Mouse (Mus musculus) liver (tissue): ENCODE measurements around the gene Bahcc1.
A peak's percentile ranks its signal among the peaks of the same experiment; 100 is the strongest.

Experiments
- DNase-seq: peaks from one replicate; pipeline ENCODE4 v3.0.0-alpha.2; 2020; ENCODE audit warnings: mixed read lengths

Gene Bahcc1

DNA sequence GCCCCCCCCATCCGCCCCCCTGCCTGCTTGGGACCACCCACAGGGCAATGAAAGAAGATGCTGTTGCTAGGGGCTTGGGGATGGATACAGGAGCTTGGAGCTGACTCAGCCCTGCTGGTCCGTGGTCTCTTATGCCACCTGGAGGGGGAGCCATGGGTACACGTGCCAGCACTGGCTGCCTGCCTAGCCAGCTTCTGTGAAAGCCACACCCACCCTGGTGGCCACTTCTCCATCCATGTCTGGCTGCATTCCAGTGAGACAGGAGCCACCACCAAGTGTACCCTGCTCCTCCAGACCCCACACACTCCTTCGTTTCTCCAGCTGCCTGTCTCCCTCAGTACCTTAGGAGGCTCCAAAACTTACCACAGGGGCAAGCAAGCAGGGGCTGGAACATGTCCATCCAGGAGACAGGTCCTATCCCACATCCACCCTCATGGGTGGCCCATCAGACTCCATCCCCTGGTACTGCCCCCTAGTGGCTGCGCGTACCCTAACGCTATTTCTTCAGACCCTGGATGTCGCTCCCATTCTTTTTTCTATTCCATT, 29.7 kb downstream of the Bahcc1 start:
- DNase-seq, result peak; percentile 70

DNA sequence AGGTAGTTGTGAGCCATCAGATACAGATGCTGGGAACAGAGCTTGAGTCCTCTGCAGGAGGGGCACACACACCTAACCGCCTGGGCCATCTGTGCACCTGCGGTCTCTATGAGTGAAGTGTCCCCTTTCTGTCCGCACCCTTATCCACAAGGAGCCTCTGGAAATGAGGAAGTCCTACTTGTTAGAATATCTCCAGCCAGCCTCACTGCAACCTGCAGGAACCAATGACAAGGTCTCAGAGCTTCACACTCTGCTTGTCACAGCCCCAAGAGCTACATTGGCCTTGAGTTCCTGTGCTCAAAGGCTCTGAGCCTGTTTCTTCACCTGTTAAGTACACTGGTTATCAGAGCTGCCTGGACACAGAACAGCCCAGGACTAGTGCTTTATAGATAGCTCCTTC, 30.4 kb downstream of the Bahcc1 start:
- no peak for DNase-seq

DNA sequence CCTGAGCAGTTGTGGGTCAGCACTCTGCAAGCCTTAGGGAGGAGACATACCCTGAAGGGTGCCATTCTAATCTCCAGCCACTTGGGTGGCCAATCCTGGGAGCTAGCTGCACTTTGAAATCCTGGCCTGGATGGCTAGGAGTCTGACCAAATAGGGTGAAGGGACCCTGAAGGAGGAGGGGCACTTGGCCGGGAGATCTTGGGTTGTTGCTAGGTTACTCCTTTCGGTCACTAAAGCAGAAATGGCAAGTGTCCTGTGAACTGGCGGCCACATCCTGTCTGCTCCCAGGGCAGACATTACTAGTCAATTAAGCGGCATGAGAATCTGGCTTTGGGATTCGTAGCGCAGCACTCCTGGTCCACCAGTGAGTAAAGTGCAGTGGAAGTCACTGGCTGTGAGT, 31.3 kb downstream of the Bahcc1 start:
- no peak for DNase-seq

DNA sequence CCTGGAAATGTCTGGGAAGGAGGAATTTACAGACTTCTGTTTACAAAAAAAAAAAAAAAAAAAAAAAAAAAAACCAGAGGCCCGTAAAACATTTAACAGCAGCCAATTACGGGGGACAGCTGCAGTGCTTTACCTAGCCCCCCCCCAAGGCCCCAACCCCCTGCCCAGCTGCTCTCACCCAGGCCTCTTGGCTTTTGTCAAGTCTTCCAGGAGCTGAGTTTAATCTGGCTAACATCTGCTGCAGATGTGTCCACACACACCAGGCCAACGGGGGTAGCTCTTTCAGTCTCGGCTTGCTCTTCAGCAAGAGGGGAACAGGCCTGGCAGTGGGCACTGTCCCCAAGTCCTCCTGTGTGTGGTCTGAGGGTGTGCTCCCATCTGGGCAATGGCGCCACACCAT, 32.7 kb downstream of the Bahcc1 start:
- no peak for DNase-seq

DNA sequence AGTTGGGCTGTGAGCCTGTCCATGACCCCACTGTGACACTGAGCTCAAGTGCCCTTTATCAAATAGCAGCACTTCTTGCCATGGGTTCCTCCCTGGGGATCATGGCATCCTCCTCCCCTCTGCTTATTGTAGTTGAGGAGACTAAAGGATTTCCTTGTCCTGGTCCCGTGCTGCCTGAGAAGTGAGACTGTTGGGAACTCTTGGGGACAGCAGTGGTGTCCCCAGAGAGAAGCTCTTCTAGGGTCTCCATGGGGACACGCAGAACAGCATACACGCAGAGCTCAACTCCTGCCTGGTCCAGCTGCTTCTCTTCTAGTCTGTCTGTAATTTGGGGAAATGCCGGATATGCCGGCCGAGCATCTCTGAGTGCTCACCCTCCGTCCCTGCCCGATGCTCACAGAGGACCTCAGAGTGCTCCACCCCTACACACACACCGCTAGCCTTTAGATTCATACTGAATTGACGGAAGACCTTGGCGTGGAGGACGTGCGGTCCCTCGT, 33.6 kb downstream of the Bahcc1 start:
- no peak for DNase-seq

DNA sequence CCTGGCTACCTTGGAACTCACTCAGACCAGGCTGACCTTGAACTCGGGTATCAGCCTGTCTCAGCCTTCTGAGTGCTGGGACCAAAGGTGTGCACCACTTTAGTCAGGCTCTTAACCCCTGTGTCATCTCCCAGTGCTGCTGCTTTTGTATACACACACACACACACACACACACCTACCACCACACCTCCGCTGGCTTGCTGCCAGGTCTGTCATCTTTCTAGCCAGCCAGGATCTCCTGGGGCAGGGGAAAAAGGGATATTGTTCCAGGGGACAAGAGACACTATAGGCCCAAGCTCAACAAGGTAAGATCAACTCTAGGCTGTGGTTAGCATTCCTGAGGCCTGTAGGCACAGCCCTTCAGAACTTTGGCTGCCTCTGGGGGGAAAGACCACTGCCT, 34.5 kb downstream of the Bahcc1 start:
- DNase-seq, result no peak

DNA sequence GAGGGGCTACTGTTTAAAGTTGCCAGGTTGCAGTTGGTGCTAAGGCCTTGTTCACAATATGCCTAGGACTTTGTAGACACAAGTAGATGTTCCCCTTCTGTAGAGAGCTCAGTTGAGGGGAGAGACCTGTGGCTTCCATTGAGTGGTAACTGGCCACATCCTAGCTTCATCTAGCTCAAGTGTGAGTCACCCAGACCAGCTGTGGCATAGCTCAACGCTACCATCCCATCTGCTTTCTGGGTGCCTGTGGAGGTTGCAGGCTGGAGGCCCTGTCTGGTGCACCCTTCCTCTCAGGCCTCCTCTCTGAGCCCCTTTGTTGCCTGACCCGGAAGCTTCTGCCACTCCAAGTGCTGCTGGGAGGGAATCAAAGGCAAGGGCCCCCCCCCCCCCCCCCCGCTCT, 34.9 kb downstream of the Bahcc1 start:
- no peak for DNase-seq

DNA sequence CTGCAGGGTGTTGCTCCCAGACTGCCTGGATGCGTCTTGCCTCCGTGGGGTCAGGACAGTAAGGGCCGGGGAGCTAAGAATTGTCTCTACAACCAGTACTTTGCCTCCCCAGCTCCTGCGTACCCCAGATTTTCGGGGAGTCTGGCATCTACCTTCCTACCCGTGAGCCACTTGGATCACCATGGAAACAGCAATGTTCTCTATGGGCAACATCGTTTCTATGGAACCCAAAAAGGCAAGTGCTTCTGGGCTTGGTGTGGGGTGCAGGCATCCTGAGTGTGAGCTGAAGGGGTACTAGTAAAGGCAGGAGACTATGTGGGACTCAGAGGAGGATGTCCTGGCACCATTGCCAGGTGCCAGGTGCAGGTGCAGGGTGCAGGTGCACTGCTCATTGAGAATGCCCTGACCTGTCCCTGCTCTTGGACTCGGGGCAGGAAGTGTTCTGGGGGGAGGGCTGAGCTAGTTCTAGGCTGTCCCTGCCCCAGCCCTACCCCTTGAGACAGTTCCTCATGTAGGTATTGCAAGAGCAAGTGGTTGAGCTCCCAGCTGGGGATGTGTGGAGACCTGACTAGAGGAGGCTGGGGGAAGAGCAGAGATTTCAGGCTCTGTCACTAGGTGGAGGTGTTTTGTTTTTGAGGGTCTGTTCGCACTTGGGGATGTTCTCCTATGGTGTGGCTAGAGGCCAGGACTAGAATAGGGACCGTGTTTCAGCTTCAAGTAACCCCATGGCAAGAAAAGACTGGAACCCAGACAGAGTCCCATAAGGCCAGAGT, 35.6 kb downstream of the Bahcc1 start:
- DNase-seq, result no peak

DNA sequence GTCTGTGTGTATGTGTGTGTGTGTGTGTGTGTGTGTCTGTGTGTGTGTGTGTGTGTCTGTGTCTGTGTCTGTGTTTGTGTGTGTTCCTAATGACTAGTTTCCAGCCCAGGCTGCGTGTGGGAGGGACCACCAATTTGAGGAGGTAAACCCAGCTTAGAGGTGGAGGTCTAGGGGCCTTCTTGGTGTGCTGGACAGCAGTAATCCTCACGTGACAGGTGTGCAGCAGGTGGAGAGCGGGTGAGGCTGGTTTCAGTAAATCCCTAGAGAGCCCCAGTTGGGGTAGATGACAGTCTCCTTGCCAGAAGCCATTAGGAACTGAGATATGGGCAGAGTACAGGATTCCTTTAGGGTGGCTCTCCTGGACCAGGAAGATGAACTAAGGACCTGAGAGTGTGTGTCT, 36.3 kb downstream of the Bahcc1 start:
- DNase-seq, result no peak

DNA sequence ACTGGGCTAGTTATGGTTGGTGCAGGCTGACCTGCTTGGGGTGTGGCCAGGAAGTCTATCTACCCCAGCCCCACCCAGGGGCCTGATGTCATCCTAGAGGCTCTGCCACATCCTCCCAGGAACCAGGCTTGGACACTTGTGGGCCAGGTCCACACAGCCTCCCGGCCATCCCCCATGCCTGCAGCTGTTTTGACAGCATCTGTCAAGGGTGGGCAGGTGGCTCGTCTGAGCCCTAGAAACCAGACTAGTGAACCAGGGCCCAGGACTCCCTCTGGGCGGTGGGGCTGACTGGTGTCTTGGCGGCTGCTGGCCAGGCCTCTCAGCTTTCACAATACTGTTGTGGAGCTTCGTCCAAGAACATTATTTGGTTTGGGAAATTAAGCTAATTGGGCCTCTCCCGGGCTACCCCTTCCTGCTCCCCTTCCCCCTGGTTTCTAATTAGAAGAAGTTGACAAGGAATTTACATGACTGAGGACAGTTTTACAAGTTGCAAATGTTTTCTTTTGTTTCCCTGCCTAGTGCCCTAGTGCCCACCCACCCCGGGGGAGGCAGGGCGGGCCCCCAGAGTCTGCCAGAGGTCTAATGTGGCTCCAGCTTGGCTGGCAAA, 36.9 kb downstream of the Bahcc1 start:
- peak; percentile 57 for DNase-seq

DNA sequence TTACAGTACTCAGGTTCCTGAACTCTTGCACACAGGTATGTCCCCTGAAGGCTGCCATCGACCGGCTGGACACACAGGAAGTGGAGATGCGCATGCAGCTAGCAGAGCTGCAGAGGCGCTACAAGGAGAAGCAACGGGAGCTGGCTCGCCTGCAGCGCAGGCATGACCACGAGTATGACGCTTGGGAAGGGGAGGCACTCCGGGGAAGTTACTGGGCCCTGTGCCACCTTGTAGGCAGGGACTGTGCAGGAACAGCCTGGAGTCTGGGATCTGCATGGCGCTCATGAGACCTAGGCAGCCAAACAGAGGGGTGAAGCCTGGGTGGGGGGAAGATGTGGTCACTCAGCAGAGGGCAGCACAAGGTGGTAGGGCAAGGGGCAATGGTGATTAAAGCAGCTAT, 46.6 kb downstream of the Bahcc1 start:
- DNase-seq, result no peak

DNA sequence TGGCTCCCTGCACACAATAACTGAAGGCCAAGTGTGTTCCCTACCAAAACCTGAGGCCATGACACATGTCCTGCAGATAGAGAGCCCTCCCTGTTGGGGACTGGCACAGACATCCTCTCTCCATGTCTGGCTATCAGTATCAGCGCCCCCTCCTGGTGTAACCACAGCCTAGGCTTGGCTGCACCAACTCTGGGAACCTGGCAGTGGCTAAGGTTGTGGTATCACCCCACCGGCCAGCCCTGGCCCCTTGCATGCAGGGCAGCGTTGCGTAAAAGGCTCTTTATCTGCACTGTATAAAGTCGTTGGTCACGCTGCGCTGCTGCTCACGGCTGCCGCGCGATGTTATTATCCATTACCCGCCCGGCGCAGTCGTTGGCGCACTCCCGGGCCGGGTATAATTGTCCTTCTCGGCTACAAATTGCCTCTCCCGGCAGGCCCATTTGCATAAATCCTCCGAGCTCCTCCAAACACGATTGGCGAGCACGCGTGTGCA, 47.6 kb downstream of the Bahcc1 start:
- peak; percentile 60 for DNase-seq

DNA sequence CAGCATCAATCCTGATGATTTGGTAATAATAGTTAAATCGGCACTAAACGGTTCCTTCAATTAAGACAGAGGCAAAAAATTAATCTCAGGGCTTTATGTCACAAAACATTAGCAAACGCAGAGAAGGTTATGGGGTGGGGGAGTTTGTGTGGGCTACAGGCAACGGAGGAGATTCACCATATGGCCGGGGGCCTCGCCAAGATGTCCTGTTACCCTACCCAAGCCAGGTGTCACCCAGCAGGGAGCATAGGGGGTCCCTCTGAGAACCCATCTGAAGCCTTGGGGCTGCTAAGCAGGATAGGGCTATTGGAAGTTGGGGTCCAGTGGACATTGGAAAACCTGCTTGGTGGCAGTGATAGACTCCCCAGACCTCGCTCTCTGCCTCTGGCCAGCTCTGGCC, 48.0 kb downstream of the Bahcc1 start:
- DNase-seq, result no peak

DNA sequence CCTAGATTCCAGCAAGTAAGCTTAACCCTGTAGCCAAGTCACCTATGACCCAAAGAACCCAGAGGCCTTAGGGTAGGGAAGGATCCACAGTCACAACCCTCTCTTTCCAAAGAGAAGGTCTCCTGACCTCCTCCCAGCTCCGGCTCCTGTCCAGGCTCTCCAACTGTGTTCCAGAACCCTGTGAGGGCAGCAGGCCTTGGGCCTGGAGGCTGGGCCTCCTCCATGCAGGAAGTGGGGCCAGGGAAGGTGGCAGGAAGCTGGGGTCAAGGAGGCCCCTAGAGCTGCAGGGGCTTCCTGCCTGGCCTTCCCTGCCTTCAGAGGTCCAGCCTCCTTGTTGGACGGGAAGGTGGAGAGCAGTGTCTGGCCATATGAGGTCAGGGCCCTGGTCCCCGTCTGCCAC, 48.5 kb downstream of the Bahcc1 start:
- DNase-seq, result peak; percentile 40

DNA sequence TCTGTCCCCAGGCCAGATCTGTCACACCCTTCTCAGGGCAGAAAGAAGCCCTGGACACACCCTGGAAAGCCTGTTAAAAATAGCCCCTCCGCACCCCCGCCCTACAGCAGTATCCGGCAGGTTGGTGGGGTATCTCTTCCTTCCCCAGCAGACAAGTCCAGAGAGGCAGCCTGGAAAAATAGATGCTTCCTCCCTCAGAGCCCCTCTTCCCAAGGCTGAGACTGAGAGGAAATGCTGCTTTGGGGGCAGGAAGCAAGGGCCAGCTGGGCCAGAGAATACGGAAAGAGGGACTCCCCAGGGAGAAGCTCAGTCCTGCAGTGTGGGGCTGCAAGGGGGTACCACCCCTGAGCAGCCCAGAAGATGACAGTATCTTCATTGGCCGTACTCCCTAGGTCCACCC, 50.8 kb downstream of the Bahcc1 start:
- no peak for DNase-seq

DNA sequence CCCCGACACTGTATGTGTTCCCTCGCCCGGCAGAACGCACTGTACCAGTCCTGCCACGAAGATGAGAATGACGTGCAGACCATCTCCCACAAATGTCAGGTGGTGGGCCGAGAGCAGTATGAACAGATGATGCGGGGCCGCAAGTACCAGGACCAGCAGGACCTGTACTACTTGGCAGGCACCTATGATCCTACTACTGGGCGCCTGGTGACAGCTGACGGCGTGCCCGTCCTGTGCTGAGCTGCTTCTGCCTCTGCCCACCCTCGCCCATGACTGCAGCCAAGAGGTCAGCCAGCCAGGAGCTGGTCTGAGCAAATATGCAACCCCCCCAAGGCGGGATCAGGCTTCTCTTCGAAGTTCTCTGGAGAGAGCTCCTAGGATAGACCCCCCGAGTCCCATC, 56.9 kb downstream of the Bahcc1 start:
- DNase-seq, result no peak

DNA sequence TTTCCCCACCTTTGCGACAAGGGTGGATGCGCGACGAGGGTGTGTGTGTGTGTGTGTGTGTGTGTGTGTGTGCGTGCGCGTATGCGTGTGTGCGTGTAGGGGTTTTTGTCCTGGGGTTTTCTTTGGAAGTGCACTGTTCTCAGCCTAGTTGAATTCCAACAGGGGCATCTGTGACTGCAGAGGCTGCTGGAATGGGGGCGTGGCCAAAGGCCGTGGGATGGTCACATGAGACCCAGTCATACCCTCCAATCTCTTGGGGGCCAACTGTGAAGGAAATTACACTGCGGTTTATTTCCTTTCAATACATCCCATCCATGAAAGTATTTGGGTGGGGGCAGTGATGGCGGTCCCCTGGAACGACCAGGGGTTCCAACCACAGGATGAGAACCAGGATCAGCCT, 57.5 kb downstream of the Bahcc1 start:
- no peak for DNase-seq

DNA sequence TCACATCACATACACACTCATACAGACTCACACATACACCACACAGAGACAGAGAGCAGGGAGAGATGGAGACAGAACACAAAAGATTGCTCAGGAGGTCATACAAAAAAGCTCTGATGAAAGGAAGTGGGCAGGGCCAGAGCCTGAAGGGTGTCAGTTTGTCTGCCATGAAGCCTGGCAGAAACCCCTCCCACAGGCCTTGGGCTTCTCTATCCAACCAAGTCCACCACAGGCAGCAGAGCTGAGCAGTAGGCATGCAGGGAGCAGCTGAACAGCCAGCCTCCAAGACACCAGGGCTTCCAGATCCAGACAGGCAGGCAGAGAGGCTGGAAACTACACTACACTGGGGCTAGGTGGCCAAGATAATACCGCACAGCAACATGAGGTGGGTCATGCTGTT, 61.0 kb downstream of the Bahcc1 start:
- no peak for DNase-seq

DNA sequence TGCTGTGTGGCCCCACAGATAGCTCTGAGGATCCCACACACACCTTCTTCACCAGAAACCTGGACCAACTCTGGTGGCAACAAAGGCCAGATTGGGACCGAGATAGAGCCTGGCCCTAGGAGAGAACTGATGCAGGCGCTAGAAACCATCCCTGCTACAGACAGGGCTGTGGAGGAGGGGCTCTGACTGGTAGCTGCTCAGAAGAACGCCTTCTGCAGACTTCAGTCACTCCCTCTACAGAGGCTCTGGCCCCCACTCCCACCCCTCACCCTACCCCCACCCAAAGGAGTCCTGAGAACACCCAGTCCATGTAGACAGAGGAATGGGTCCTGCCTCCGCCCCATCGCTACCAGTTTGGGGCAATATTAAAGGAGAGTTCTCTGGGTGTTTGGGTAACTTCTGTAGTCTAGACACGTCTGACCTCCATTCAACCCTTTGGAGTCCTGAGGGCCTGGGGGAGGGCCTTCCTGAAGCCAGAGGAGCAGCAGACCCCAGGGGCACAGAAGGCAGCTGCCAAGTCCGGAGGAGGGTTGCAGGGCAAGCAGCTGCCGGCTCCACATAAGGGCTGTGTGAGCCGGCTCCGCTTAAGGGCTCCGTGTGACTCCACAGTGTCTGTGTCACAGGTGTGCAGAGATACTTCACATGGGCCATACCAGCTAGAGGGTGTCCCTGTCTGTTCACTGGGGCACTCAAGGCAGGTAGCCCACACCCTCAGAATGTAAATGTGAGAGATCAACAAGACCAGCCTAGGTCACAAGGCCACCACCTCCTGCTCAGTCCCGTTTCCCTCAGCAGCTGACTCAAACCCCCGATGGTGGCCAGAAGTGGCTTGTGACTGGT, 63.8 kb downstream of the Bahcc1 start:
- DNase-seq, result no peak

DNA sequence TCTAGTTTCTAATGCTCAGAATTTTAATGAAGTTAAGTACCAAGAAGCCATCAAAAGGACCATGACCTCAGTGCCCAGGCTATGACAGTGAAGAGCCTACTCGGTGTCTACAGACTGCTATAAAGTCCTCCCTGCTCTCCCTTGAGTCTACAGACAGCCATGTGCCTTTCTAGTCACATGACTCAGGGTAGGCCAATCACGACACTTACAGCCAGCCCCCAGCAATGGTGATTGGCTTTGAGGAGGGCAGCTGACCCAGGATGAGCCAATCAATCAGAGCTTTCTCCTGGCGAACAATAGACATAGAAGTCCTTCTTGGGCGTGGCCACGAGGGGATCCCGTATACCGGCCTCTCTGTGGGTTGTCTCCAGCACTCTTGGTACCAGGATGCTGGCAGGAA, 65.0 kb downstream of the Bahcc1 start:
- DNase-seq, result no peak

DNA sequence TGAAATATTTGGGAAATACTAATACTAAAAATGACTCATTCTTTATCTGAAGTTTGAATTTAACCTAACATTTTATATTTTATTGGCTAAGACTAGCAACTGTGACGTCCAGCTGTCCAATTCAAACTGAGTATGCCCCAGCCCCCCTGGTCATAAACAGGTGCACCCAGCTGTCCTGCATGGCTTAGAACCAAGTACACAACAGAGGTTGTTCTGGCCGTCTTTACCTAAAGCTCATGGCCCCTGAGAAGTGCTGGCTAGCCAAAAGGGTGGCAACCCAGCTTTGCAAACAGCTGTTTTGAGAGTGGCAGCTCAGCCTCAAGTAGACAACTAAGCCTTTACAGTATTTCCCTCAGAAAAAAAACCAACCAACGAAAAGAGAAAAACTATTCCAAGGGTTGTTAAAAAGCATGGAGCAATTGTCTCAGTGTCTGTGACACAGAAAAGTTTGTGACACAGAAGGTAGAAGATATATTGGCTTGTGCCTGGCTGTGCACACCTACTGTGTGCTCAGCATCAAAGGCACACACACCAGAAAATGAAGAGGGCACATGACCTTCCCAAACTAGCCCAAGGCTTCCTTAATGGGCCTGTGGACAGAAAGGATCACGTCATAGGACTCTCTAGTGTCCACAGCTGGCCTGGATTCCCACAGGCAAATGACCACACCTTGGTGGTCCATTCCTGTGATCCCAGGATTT, 65.8 kb downstream of the Bahcc1 start:
- DNase-seq, result no peak

DNA sequence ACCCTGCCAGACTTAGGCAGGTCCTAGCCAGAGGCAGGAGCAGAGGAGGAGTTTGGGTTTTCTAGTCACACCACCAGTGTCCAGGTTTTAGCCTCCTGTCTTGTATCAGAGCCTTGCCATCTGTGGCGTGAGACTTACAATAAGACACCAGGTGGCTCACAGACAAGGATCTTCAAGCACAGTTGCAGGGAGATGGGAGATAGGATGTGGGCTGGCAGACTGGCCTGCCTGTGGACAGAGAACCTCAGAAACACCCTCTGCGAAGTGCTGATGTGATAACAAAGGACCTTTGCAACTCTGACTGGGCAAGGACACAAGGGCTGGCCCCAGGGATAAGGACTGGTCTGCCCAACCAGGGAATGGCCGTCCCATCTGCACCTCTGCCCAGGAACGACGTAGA, 66.7 kb downstream of the Bahcc1 start:
- DNase-seq, result no peak

DNA sequence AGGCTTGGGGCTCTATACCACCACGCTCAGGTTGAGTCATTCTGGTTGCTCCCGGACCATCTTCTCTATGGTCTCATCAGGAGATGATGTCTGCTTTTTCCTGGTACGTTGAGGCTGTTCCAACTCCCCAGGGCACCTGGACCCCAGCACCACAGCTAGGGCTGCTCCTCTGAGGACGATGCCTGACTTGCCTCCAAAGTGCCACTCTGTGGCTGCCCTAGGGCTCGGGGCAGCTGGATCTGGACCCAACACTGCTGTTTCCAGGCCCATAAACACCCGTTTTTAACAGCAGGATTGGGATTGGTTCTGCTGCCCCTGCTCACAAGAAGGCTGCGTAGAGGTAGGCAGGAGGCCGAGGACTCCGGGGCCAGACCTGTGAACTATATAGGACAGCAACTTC, 70.4 kb downstream of the Bahcc1 start:
- DNase-seq, result no peak
